Mouse (Mus musculus) ES-E14 (cell line): ENCODE results near the gene Nbr1. TPM values are rescaled to one million over a fixed set of nuclear protein-coding genes. Genes with fewer than 3 reads are reported as not detected.
"Not testable (repeated sequence)": the region's sequence is repeated elsewhere in the genome, so short reads cannot be mapped to it uniquely, and the experiment has no call there.

Source experiments
- DNase-seq: peaks from one replicate; pipeline ENCODE4 v3.0.0-alpha.2; 2013; ENCODE audit warnings: low read depth, low spot score
- H3K27ac ChIP-seq: 2 replicates; pipeline ENCODE4 v1.5.1; 2012; ENCODE audit warnings: low read depth, mild to moderate bottlenecking, low read length, moderate library complexity, mixed read lengths; ENCODE audit not compliant: poor library complexity, insufficient read depth, severe bottlenecking
- H3K36me3 ChIP-seq: 2 replicates; pipeline ENCODE4 v1.6.1; 2012; ENCODE audit warnings: mild to moderate bottlenecking, low read length, moderate library complexity, mixed read lengths; ENCODE audit not compliant: control insufficient read depth, poor library complexity, insufficient read depth, severe bottlenecking
- H3K4me1 ChIP-seq, 2 experiments: fragments of 150-350 bp in 1 of 2; sonication (generic) in 1 of 2; 2 replicates each; pipeline ENCODE4 v1.6.1; 2012; ENCODE audit warnings: low read length in 2 of 2, mild to moderate bottlenecking in 1 of 2, mixed read lengths in 1 of 2; ENCODE audit not compliant: control insufficient read depth in 2 of 2, insufficient read depth in 2 of 2, poor library complexity in 1 of 2
- H3K4me3 ChIP-seq, 2 experiments: fragments of 150-350 bp in 1 of 2; sonication (generic) in 1 of 2; 2 replicates each; pipeline ENCODE4 v1.5.1; 2012; ENCODE audit warnings: low read length in 2 of 2, low read depth in 1 of 2, mild to moderate bottlenecking in 1 of 2, mixed read lengths in 1 of 2; ENCODE audit not compliant: insufficient read depth in 1 of 2, poor library complexity in 1 of 2, severe bottlenecking in 1 of 2
- H3K9ac ChIP-seq: 2 replicates; pipeline ENCODE4 v1.6.1; 2012; ENCODE audit warnings: low read depth, mild to moderate bottlenecking, low read length, mixed read lengths; ENCODE audit not compliant: poor library complexity, insufficient read depth, severe bottlenecking
- H3K9me3 ChIP-seq: fragments of 150-350 bp; sonication (generic); 2 replicates; pipeline ENCODE4 v1.6.1; 2012; ENCODE audit warnings: low read depth, mild to moderate bottlenecking, low read length; ENCODE audit not compliant: control insufficient read depth, insufficient read depth
- CHD2 ChIP-seq: IDR thresholded peaks from 2 replicates; pipeline ENCODE4 v1.6.1; 2014; ENCODE audit warnings: mild to moderate bottlenecking, low read depth, low read length, inconsistent platforms
- HCFC1 ChIP-seq: IDR thresholded peaks from 2 replicates; pipeline ENCODE4 v1.6.1; 2012; ENCODE audit warnings: low read length, inconsistent platforms, borderline replicate concordance; ENCODE audit not compliant: insufficient read depth
- MAFK ChIP-seq: IDR thresholded peaks from 2 replicates; pipeline ENCODE4 v1.6.1; 2014; ENCODE audit warnings: mild to moderate bottlenecking, low read depth, low read length, inconsistent platforms; ENCODE audit not compliant: insufficient read depth
- ZC3H11A ChIP-seq: IDR thresholded peaks from 2 replicates; pipeline ENCODE4 v1.6.1; 2012; ENCODE audit warnings: low read depth, mild to moderate bottlenecking, inconsistent platforms, low read length, borderline replicate concordance
- ZNF384 ChIP-seq: IDR thresholded peaks from 2 replicates; pipeline ENCODE4 v1.6.1; 2012; ENCODE audit warnings: low read depth, low read length, inconsistent platforms
- in situ Hi-C, 2 experiments: fragments of 600-800 bp; cut with MboI; formaldehyde crosslinking; loops; one replicate each; pipeline ENCODE4 v1.15.1; 2025; ENCODE audit warnings: low sequenced_read_pairs in 2 of 2, inconsistent platforms in 1 of 2; ENCODE audit not compliant: unreplicated experiment in 2 of 2
- total RNA-seq: library from RNA; depleted of rRNA; stranded (reverse); fragments of 300-350 nt; gene quantifications from 2 replicates; pipeline ENCODE4 v1.2.3, GENCODE M21; 2012

The Nbr1 gene
- total RNA-seq, 1 experiment = 101 TPM

DNA sequence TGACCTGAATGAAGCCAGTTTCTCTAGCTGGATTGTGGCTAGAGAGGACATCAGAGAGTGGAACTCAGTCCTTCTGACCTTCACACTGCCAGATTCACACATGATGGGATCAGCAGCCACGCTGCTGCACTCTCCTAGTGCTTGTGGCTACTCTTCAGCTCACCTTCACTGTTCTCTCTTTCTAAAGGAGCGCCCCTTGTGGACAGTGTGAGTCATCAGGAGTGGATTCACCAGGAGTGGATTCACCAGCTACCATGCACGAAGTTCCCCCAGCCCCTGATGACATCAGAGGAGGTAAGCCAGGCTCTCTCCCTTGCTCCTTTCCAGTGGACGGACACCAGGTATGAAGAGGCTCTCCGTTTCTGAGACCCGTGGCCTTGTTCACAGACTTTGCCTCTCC, 24.2 kb downstream of the Nbr1 start:
- Histone ChIP-seq H3K4me1 (0 out of 4 replicates have a peak, but pooled peaks cover 0 to 2% of the 10 kb centered on the region in 2 experiments), H3K27ac (no peak overlapping the region), H3K9me3 (no peaks in the 10 kb centered on the region), H3K9ac (no peak overlapping the region), H3K4me3 (no peak overlapping the region), H3K36me3 (peaks cover 53% of the 10 kb centered on the region)
- no peak for DNase-seq
- in situ Hi-C loops = no loop called here
- no peak for TF ChIP-seq CHD2
- TF ChIP-seq ZC3H11A = no peak
- TF ChIP-seq MAFK = no peak

GRCm38 (mm10) chr11:101581081-101581764, 29.3 kb downstream of the Nbr1 start:
- no peak overlapping the region; the same call in 1 of the 2 replicates for H3K27ac ChIP-seq
- no peaks in the 10 kb centered on the region for H3K9me3 ChIP-seq
- H3K9ac ChIP-seq = no peak overlapping the region
- peaks cover 0 to 6% of the 10 kb centered on the region in 2 experiments; a peak in 2 of 4 replicates for H3K4me1 ChIP-seq
- no peak for DNase-seq
- peaks cover 19% of the 10 kb centered on the region for H3K36me3 ChIP-seq
- TF ChIP-seq HCFC1 = no peak
- no peak for TF ChIP-seq ZC3H11A
- no peak for TF ChIP-seq ZNF384
- no peak for TF ChIP-seq CHD2
- TF ChIP-seq MAFK = no peak
- peak overlapping the region in 1 of 2 experiments; percentile 36; a peak in 1 of 4 replicates for H3K4me3 ChIP-seq
- in situ Hi-C loops = no loop called here

- Histone ChIP-seq H3K27ac (peak within 1 kb of the TSS; percentile 58; the same call in 1 of the 2 replicates), H3K4me3 (peak within 1 kb of the TSS; percentile 36 to 50), H3K9ac (peak within 1 kb of the TSS; percentile 63; the same call in 1 of the 2 replicates), H3K36me3 (peaks cover 15% of the 10 kb centered on the region), H3K9me3 (no peaks in the 10 kb centered on the region), H3K4me1 (peaks cover 0 to 6% of the 10 kb centered on the region in 2 experiments; a peak in 2 of 4 replicates)
- in situ Hi-C loops = no loop called here
- no peak for TF ChIP-seq MAFK
- peak; percentile 64; the same call in 1 of the 2 replicates for TF ChIP-seq ZNF384
- DNase-seq = peak; percentile 77
Measured at GRCm38 (mm10) chr11:101582054-101583035, 30.4 kb downstream of the Nbr1 start, which contains the start of gene Tmem106a. Gene Tmem106a, plus strand, starts transcription at chr11:101582242.

- Histone ChIP-seq H3K4me3 (no peak overlapping the region), H3K9me3 (no peaks in the 10 kb centered on the region), H3K9ac (no peak overlapping the region), H3K27ac (no peak overlapping the region; the same call in 1 of the 2 replicates), H3K4me1 (peaks cover 0 to 6% of the 10 kb centered on the region in 2 experiments; a peak in 2 of 4 replicates), H3K36me3 (peaks cover 14% of the 10 kb centered on the region; the same call in 1 of the 2 replicates)
- no peak for DNase-seq
- TF ChIP-seq CHD2 = no peak
- in situ Hi-C loops = no loop called here
Measured at GRCm38 (mm10) chr11:101583205-101583604, 31.3 kb downstream of the Nbr1 start.

DNA sequence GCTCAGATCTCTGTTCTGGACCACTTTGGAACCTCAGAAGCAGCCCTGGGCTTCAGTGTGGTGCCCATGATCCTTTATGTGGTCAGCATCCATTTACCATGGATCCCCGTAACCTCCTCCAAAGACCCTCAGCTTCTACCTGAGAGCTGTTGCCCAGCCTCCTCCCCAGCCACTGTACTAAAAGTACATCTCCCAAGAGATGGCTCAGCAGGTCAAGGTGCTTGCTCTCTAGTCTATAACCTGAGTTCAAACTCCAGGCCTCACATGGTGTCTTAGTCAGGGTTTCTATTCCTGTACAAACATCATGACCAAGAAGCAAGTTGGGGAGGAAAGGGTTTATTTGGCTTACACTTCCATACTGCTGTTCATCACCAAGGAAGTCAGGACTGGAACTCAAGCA, 33.1 kb downstream of the Nbr1 start:
- H3K27ac ChIP-seq, in situ Hi-C loops, DNase-seq: not testable (repeated sequence)

More for the DNA sequence above, 33.1 kb downstream of the Nbr1 start:
- peaks cover 11% of the 10 kb centered on the region; the same call in 1 of the 2 replicates for H3K36me3 ChIP-seq
- not testable (repeated sequence) for H3K9me3 ChIP-seq, H3K4me3 ChIP-seq, H3K9ac ChIP-seq
- peaks cover 3 to 12% of the 10 kb centered on the region in 2 experiments; a peak in 3 of 4 replicates for H3K4me1 ChIP-seq
